Mouse (Mus musculus) cerebellum, adult 2 months (tissue): Measurements from ENCODE around the gene Fes. TPM values are rescaled to one million over a fixed set of nuclear protein-coding genes. Genes with fewer than 3 reads are reported as not detected.

Experiments
- DNase-seq, 2 experiments: peaks; one replicate each; pipeline ENCODE4 v3.0.0; 2021
- H3K27ac ChIP-seq: fragments of 200-500 bp; 2 replicates; pipeline ENCODE4 v1.5.1; 2012; ENCODE audit warnings: low read length, control low read depth, inconsistent platforms; ENCODE audit not compliant: insufficient read depth
- H3K27me3 ChIP-seq: fragments of 200-500 bp; 2 replicates; pipeline ENCODE4 v1.6.1; 2012; ENCODE audit warnings: inconsistent platforms, mild to moderate bottlenecking, low read length, moderate library complexity; ENCODE audit not compliant: control insufficient read depth, insufficient read depth
- H3K4me1 ChIP-seq: fragments of 200-500 bp; 2 replicates; pipeline ENCODE4 v1.6.1; 2011; ENCODE audit warnings: low read length; ENCODE audit not compliant: control insufficient read depth, insufficient read depth
- H3K4me3 ChIP-seq: fragments of 200-500 bp; replicated peaks from 2 replicates; pipeline ENCODE3; 2011; ENCODE audit warnings: mild to moderate bottlenecking, low read depth, low read length, control low read depth; ENCODE audit not compliant: insufficient read depth
- CTCF ChIP-seq: fragments of 200-500 bp; IDR thresholded peaks from 2 replicates; pipeline ENCODE4 v1.5.1; 2011; ENCODE audit warnings: low read depth, mild to moderate bottlenecking, control low read depth, low read length, moderate library complexity, borderline replicate concordance; ENCODE audit not compliant: insufficient read depth
- POLR2A ChIP-seq: fragments of 200-500 bp; IDR thresholded peaks from 2 replicates; pipeline ENCODE4 v1.6.1; 2011; ENCODE audit warnings: low read length, control low read depth, borderline replicate concordance; ENCODE audit not compliant: insufficient read depth
- WGBS: fragments of 180-500 bp; shearing (Covaris S2); methylation state at CpG from one replicate; pipeline ENCODE4 v1.1.7; 2018; 5-methylcytosine and 5-hydroxymethylcytosine counted together
- polyA plus RNA-seq: library from polyadenylated mRNA; depleted of rRNA; stranded (reverse); fragments of >200 nt; gene quantifications from 2 replicates; pipeline ENCODE4 v1.2.3, GENCODE M21; 2012

Fes gene
- polyA plus RNA-seq, 1 experiment, result 4.2 TPM

- WGBS, result 90% methylated on average over 4 of the region's 4 CpGs
- Histone ChIP-seq H3K27me3 (no peaks in the 10 kb centered on the region), H3K4me1 (peaks cover 18% of the 10 kb centered on the region), H3K27ac (no peak overlapping the region), H3K4me3 (no peak overlapping the region)
- DNase-seq, result no peak
- TF ChIP-seq POLR2A (no peak), CTCF (no peak)
Observed at GRCm38 (mm10) chr7:80394600-80394999, 6.9 kb upstream of the Fes start.

GRCm38 (mm10) chr7:80392119-80392518 lies 4.4 kb upstream of the Fes start:
- Histone ChIP-seq H3K27me3 (no peaks in the 10 kb centered on the region), H3K4me3 (no peak overlapping the region), H3K4me1 (no peaks in the 10 kb centered on the region), H3K27ac (no peak overlapping the region)
- WGBS, result 85% methylated on average over 15 of the region's 15 CpGs
- no peak for TF ChIP-seq POLR2A
- TF ChIP-seq CTCF, result no peak
- no peak for DNase-seq

- H3K4me3 ChIP-seq, result no peak overlapping the region
- TF ChIP-seq POLR2A, result no peak
- TF ChIP-seq CTCF, result no peak
- H3K27ac ChIP-seq, result no peak overlapping the region
- WGBS, result 65% methylated on average over 17 of the region's 17 CpGs
- no peak for DNase-seq
- H3K27me3 ChIP-seq, result no peaks in the 10 kb centered on the region
- peaks cover 5% of the 10 kb centered on the region for H3K4me1 ChIP-seq
Observed at GRCm38 (mm10) chr7:80387033-80387632, 613 bp downstream of the Fes start.

- no peak overlapping the region for H3K27ac ChIP-seq
- H3K4me1 ChIP-seq, result peaks cover 5% of the 10 kb centered on the region
- H3K27me3 ChIP-seq, result no peaks in the 10 kb centered on the region
- no peak overlapping the region for H3K4me3 ChIP-seq
- DNase-seq, result peak; percentile 76 to 88
- TF ChIP-seq CTCF (peak; percentile 98), POLR2A (no peak)
- 46% methylated on average over 18 of the region's 18 CpGs for WGBS
Observed at GRCm38 (mm10) chr7:80386235-80386930, 1.4 kb downstream of the Fes start.

- 63% methylated on average over 11 of the region's 11 CpGs for WGBS
- Histone ChIP-seq H3K4me1 (peaks cover 5% of the 10 kb centered on the region), H3K27ac (no peak overlapping the region), H3K27me3 (no peaks in the 10 kb centered on the region), H3K4me3 (no peak overlapping the region)
- TF ChIP-seq CTCF, result no peak
- TF ChIP-seq POLR2A, result no peak
- no peak for DNase-seq
Observed at GRCm38 (mm10) chr7:80382919-80383318, 4.8 kb downstream of the Fes start.

- peak; percentile 55 for TF ChIP-seq CTCF
- no peak for TF ChIP-seq POLR2A
- 47% methylated on average over 13 of the region's 13 CpGs for WGBS
- no peak overlapping the region for H3K4me3 ChIP-seq
Observed at GRCm38 (mm10) chr7:80379531-80379930, 8.2 kb downstream of the Fes start.

GRCm38 (mm10) chr7:80377471-80377870 lies 10.3 kb downstream of the Fes start:
- H3K27ac ChIP-seq, result peak overlapping the region; percentile 9; the same call in 1 of the 2 replicates
- peak; percentile 70 to 88 for DNase-seq
- 27% methylated on average over 6 of the region's 6 CpGs for WGBS
- no peaks in the 10 kb centered on the region for H3K27me3 ChIP-seq
- TF ChIP-seq CTCF (peak; percentile 92), POLR2A (no peak)
- H3K4me3 ChIP-seq, result no peak overlapping the region
- H3K4me1 ChIP-seq, result peaks cover under 1% of the 10 kb centered on the region

More at GRCm38 (mm10) chr7:80379531-80379930, 8.2 kb downstream of the Fes start:
- Histone ChIP-seq H3K27ac (no peak overlapping the region), H3K27me3 (no peaks in the 10 kb centered on the region), H3K4me1 (peaks cover 5% of the 10 kb centered on the region)
- no peak for DNase-seq

GRCm38 (mm10) chr7:80376192-80376591 lies 11.6 kb downstream of the Fes start:
- 51% methylated on average over 10 of the region's 10 CpGs for WGBS

More at GRCm38 (mm10) chr7:80376192-80376591, 11.6 kb downstream of the Fes start:
- Histone ChIP-seq H3K27ac (no peak overlapping the region), H3K4me1 (no peaks in the 10 kb centered on the region), H3K27me3 (no peaks in the 10 kb centered on the region), H3K4me3 (no peak overlapping the region)
- DNase-seq, result no peak
- TF ChIP-seq CTCF (no peak), POLR2A (no peak)
